28 mouse cellular contexts compared by ENCODE assay signal in the genomic region with DNA sequence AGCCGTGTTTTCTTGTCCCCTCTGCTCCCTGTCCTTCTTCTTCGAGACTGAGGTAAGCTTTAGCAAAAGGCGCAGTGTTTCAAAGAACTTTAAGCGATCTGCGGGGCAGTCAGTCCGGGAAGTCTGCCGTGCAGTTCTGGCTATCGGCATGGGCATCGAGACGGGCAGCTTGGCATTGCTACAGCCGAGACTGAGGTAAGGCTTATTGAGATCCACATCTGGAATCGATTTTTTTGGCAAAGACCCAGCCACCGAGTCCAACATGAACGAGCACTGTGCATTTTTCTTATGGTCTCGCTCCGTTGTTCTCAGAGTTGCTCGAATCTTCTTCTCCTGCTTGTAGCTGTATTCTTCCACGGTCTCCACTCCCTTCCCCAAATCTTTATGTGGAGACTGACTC.
"Had no signal": no experiment of that assay in that cellular context is flagged by ENCODE, and none has a peak within 500 bp of the region (broad histone marks: within the 10 kb centered on the region; RNA-seq: fewer than 3 reads in every experiment).

No protein-coding gene starts in this region.

- H3K9ac ChIP-seq: embryonic facial prominence, embryonic 12.5 days; embryonic facial prominence, embryonic 15.5 days; forebrain, embryonic 12.5 days; forebrain, embryonic 13.5 days; forebrain, embryonic 15.5 days; forebrain, postnatal 0 days had no signal

- ATAC-seq: forebrain, embryonic 13.5 days; forebrain, embryonic 14.5 days; forebrain, embryonic 15.5 days; forebrain, embryonic 16.5 days; forebrain, postnatal 0 days had no signal

- H3K27ac ChIP-seq: embryonic facial prominence, embryonic 12.5 days; embryonic facial prominence, embryonic 15.5 days; forebrain, embryonic 10.5 days; forebrain, embryonic 12.5 days; forebrain, embryonic 13.5 days; forebrain, embryonic 15.5 days; gastrocnemius, adult 2 months; heart, adult 2 months; heart, embryonic 10.5 days had no signal

- H3K4me2 ChIP-seq: embryonic facial prominence, embryonic 12.5 days; embryonic facial prominence, embryonic 15.5 days; forebrain, embryonic 12.5 days; forebrain, embryonic 13.5 days; forebrain, embryonic 15.5 days; heart, embryonic 11.5 days had no signal

- H3K27me3 ChIP-seq: embryonic facial prominence, embryonic 12.5 days; embryonic facial prominence, embryonic 15.5 days; forebrain, embryonic 12.5 days; forebrain, embryonic 13.5 days; forebrain, embryonic 15.5 days had no signal

- H3K4me3 ChIP-seq: embryonic facial prominence, embryonic 12.5 days; embryonic facial prominence, embryonic 15.5 days; erythroblast, embryonic 14.5 days; forebrain, embryonic 10.5 days; forebrain, embryonic 12.5 days; forebrain, embryonic 13.5 days; forebrain, embryonic 15.5 days; gastrocnemius, adult 2 months; heart, adult 2 months; heart, embryonic 10.5 days had no signal

- DNase-seq: cerebellum, adult 2 months; cerebellum, adult 8-10 months; cerebellum, adult 9-10 months; cerebellum, adult 9-11 months; cerebellum, postnatal 10 days; cerebellum, postnatal 14 days; cerebellum, postnatal 25 days; cerebellum, postnatal 36 days; embryo, embryonic 11 days; forebrain, postnatal 0 days; gastrocnemius, adult 2 months; gastrocnemius, postnatal 10 days; gastrocnemius, postnatal 14 days; gastrocnemius, postnatal 25 days; gastrocnemius, postnatal 36 days; heart, adult 18-20 months; heart, adult 2 months had no signal

- H3K9me3 ChIP-seq: embryonic facial prominence, embryonic 12.5 days; embryonic facial prominence, embryonic 15.5 days; forebrain, embryonic 10.5 days; forebrain, embryonic 12.5 days; forebrain, embryonic 13.5 days; forebrain, embryonic 15.5 days; heart, embryonic 10.5 days had no signal
